Mouse (Mus musculus) CD4-positive naive resting alpha-beta T cell, adult 76 days (primary cell): ENCODE data around the gene Fbxw4. TPM values are rescaled to one million over a fixed set of nuclear protein-coding genes. Genes with fewer than 3 reads are reported as not detected.

Experiments
- total RNA-seq: library from RNA; stranded (reverse); gene quantifications from one replicate; pipeline ENCODE4 v1.2.4, GENCODE M21; 2023

Fbxw4 gene
- total RNA-seq: 63.2 TPM

GRCm38 (mm10) chr19:45659738-45660502 is at the start of gene Fbxw4:
Gene Fbxw4 (minus strand): TSS chr19:45660312.

GRCm38 (mm10) chr19:45560153-45560890 is 99.8 kb downstream of the Fbxw4 start, which contains the start of the genes Poll and Gm17018:
Gene Poll (minus strand): TSS chr19:45560531.
Gene Gm17018 (plus strand): TSS chr19:45560615.

Other genes starting within 250 kb of the Fbxw4 start
- gene Poll, start 99.8 kb downstream of the Fbxw4 start, total RNA-seq: 8.9 TPM
- 14.4 TPM for gene Gm17018, start 99.7 kb downstream of the Fbxw4 start, total RNA-seq
- not detected for gene Fgf8, start 82.6 kb upstream of the Fbxw4 start, total RNA-seq
- 49.4 TPM for gene Npm3, start 89.3 kb upstream of the Fbxw4 start, total RNA-seq
- 400 TPM for gene Mgea5, start 123.5 kb upstream of the Fbxw4 start, total RNA-seq
- 21.6 TPM for gene Kcnip2, start 155.7 kb upstream of the Fbxw4 start, total RNA-seq